8 mouse cellular contexts compared by ENCODE assay signal in the genomic region with DNA sequence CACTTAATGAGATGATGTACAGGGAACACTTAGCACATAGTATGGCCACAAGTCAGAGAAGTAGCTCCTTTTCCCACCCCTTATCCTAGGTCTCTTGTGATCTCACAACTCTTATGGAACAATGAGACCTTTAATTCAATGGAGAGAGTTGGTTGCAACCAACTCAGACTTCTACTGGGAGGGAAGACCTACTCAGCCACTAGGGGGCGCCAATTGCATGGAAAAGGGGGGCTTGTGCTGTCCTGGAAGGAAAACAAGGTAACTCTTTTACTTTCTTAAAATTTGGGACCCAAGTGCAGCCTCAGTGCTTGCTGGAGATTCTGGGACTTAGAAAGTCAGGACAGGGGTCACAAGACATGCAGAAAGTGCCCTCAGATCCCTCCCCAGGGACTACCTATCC.
DNase-seq lines count a peak whose midpoint lies in the region; ATAC-seq and TF ChIP-seq lines count a peak whose summit lies in the region.

No protein-coding gene starts in this region.

- no peak for TF ChIP-seq EP300 in liver, embryonic 14.5 days (IDR thresholded peaks at IDR 0.05; ENCODE audit: low read depth)

- no peak overlapping the region for H3K27ac ChIP-seq in liver, embryonic 12.5 days
- H3K27ac ChIP-seq in bone marrow macrophage, adult 2 months (ENCODE audit: insufficient read depth, low read depth, low read length): no peak overlapping the region
- H3K27ac ChIP-seq in kidney, embryonic 16.5 days (ENCODE audit: low read length): no peak overlapping the region
- no peak overlapping the region for H3K27ac ChIP-seq in liver, embryonic 14.5 days

- 0% methylated on average over 1 of the region's 1 CpGs for WGBS in liver, embryonic 12.5 days (ENCODE audit: insufficient replicate concordance)
- 0% methylated on average over 1 of the region's 1 CpGs for WGBS in kidney, embryonic 16.5 days
- 0% methylated on average over 1 of the region's 1 CpGs for WGBS in liver, embryonic 14.5 days (ENCODE audit: insufficient replicate concordance)

- TF ChIP-seq POLR2A in bone marrow macrophage, adult 2 months (IDR thresholded peaks at IDR 0.05; ENCODE audit: borderline replicate concordance, low read depth, low read length): no peak

- peak; percentile 74 for DNase-seq in liver
- peak; percentile 32 for DNase-seq in fibroblast of lung, adult 2 months (ENCODE audit: low read depth)
- peak; percentile 4 to 17 (median 13) for DNase-seq in liver, embryonic 14.5 days (ENCODE audit: low read depth in 3 of 3, low spot score in 3 of 3)
- peak; percentile 44 to 72 for DNase-seq in right cerebral cortex, postnatal 10 days (ENCODE audit: low spot score in 2 of 2)
- peak; percentile 56 for DNase-seq in urinary bladder, adult 2 months (ENCODE audit: low spot score)

- H3K4me3 ChIP-seq in liver, embryonic 12.5 days: no peak overlapping the region
- no peak overlapping the region for H3K4me3 ChIP-seq in bone marrow macrophage, adult 2 months (ENCODE audit: insufficient read depth, low read length)
- H3K4me3 ChIP-seq in kidney, embryonic 16.5 days (ENCODE audit: low read length): no peak overlapping the region
- no peak overlapping the region for H3K4me3 ChIP-seq in liver, embryonic 14.5 days (ENCODE audit: insufficient read depth in 1 of 2, low read depth in 2 of 2, low read length in 2 of 2)

- no peak overlapping the region for H3K9ac ChIP-seq in liver, embryonic 12.5 days
- no peak overlapping the region for H3K9ac ChIP-seq in kidney, embryonic 16.5 days (replicated peaks; ENCODE audit: low read length)
- no peak overlapping the region for H3K9ac ChIP-seq in liver, embryonic 14.5 days (replicated peaks)

- H3K27me3 ChIP-seq in liver, embryonic 12.5 days (replicated peaks): no peaks in the 10 kb centered on the region; the same call in 1 of the 2 replicates
- no peaks in the 10 kb centered on the region for H3K27me3 ChIP-seq in kidney, embryonic 16.5 days (ENCODE audit: insufficient read depth, low read length)
- H3K27me3 ChIP-seq in liver, embryonic 14.5 days (ENCODE audit: control insufficient read depth, insufficient read depth, low read length): no peaks in the 10 kb centered on the region

- H3K36me3 ChIP-seq in liver, embryonic 12.5 days: no peaks in the 10 kb centered on the region
- no peaks in the 10 kb centered on the region for H3K36me3 ChIP-seq in kidney, embryonic 16.5 days (ENCODE audit: insufficient read depth, low read length)
- H3K36me3 ChIP-seq in liver, embryonic 14.5 days (replicated peaks; ENCODE audit: control insufficient read depth, insufficient read depth, low read depth): no peaks in the 10 kb centered on the region

- ATAC-seq in liver, embryonic 12.5 days: no peak
- ATAC-seq in kidney, embryonic 16.5 days (ENCODE audit: low FRiP score, low TSS enrichment): 0 out of 2 replicates have a peak, but pooled peaks have one; percentile 6
- no peak for ATAC-seq in liver, embryonic 14.5 days (ENCODE audit: insufficient read depth)

- H3K4me2 ChIP-seq in liver, embryonic 12.5 days: no peak overlapping the region
- no peak overlapping the region for H3K4me2 ChIP-seq in kidney, embryonic 16.5 days (replicated peaks; ENCODE audit: low read depth, low read length)
- H3K4me2 ChIP-seq in liver, embryonic 14.5 days (ENCODE audit: low read depth): no peak overlapping the region

- no peaks in the 10 kb centered on the region for H3K9me3 ChIP-seq in liver, embryonic 12.5 days (replicated peaks)
- no peaks in the 10 kb centered on the region for H3K9me3 ChIP-seq in kidney, embryonic 16.5 days (ENCODE audit: low read length)
- no peaks in the 10 kb centered on the region for H3K9me3 ChIP-seq in liver, embryonic 14.5 days (ENCODE audit: control insufficient read depth, low read length)

- peak; percentile 91 for TF ChIP-seq CTCF in bone marrow macrophage, adult 2 months (IDR thresholded peaks at IDR 0.05; ENCODE audit: low read depth, low read length)
- peak; percentile 83 for TF ChIP-seq CTCF in liver, embryonic 14.5 days (IDR thresholded peaks at IDR 0.05; ENCODE audit: low read depth)

- H3K4me1 ChIP-seq in liver, embryonic 12.5 days: no peaks in the 10 kb centered on the region
- no peaks in the 10 kb centered on the region for H3K4me1 ChIP-seq in bone marrow macrophage, adult 2 months (ENCODE audit: control insufficient read depth, insufficient read depth, low read length)
- H3K4me1 ChIP-seq in kidney, embryonic 16.5 days (ENCODE audit: insufficient read depth, low read length): no peaks in the 10 kb centered on the region
- H3K4me1 ChIP-seq in liver, embryonic 14.5 days (replicated peaks; ENCODE audit: control insufficient read depth in 2 of 2, insufficient read depth in 2 of 2, low read length in 1 of 2): no peaks in the 10 kb centered on the region

Comparison
In these comparisons a context has a peak if more than half of its experiments do, and no peak if none do; other contexts are left out.
1. DNase-seq: peak in every context shown above with its lines; median percentile 74 in liver; 58 in right cerebral cortex, postnatal 10 days; 56 in urinary bladder, adult 2 months; 32 in fibroblast of lung, adult 2 months; 13 in liver, embryonic 14.5 days.